Mouse (Mus musculus): ENCODE data around the gene Mtfr1l.

Gene Mtfr1l

DNA sequence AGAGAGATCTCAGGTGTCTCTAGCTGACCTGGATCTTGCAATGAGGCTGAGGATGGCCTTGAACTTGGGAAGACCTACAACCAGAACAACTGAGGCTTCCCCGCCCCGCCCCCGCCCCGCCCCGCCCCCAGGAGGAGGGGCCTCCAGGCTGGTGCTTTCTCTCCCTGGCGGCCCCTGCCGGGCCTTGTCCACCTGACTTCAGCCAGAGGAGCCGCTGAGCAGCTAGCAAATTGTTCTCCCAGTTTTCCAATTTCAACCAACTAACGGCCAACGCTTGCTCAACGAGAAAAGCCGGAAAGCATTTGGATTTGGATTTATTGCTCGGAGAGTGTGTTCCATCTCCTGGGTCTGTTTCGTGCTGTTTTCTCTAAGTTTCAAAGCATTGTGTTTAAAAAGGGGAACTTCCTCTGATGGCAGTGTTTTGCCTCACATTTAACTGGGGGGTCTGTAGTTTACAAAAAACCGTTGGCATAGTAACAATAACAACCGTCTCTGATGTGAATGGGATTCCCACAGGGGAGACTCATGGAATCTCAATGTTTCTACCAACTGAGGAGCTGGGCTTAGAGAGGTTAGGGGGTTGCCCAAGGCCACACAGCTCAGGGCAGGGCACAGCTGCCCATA, 22.6 kb upstream of the Mtfr1l start:
- DNase-seq, result no peak

DNA sequence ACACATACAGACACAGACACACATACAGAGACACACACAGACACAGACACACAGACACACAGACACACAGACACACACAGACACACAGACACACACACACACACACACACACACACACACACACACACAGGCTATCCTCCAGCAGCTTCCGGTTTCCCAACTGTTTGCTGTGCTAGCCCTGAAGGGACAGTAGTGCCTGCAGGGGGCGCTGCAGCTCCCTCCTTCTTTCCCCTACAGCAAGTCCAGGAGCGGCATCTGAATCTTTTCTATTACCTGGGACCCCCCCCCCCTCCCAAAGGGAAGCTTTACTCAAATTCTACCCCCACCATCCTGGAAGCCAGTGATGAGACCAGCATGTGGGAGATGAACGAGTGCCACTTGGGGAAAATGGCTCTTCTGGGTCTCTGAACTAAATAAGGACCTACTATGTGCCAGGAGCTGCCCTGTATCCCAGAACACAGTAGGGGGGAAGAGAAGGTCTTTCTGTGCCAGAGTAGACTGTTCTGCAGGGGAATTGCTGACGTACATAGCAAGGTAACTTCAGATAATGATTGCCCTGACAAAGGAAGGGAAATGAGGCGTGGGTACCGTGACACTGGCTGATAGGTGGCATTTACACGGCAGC, 20.9 kb upstream of the Mtfr1l start:
- no peak for DNase-seq

DNA sequence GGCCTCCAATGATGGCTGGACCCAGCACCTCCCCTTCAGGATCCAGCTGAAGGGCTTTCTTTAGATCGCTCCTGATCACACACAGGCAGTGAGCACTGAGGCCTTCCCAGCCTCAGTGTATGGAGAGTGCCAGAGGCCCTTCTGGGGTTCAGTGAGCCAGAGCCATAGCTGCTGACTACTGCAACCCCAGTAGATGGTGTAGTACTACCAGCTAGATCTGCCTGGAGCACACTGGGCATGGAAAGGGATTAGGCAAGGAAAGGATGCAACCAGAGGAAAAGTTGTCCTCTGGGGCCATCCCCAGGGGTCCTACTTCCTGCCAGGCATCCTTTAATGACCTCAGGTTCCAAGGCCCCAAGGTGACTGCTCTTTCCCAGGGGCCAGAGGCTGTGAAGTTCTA, 18.4 kb upstream of the Mtfr1l start:
- DNase-seq, result no peak

DNA sequence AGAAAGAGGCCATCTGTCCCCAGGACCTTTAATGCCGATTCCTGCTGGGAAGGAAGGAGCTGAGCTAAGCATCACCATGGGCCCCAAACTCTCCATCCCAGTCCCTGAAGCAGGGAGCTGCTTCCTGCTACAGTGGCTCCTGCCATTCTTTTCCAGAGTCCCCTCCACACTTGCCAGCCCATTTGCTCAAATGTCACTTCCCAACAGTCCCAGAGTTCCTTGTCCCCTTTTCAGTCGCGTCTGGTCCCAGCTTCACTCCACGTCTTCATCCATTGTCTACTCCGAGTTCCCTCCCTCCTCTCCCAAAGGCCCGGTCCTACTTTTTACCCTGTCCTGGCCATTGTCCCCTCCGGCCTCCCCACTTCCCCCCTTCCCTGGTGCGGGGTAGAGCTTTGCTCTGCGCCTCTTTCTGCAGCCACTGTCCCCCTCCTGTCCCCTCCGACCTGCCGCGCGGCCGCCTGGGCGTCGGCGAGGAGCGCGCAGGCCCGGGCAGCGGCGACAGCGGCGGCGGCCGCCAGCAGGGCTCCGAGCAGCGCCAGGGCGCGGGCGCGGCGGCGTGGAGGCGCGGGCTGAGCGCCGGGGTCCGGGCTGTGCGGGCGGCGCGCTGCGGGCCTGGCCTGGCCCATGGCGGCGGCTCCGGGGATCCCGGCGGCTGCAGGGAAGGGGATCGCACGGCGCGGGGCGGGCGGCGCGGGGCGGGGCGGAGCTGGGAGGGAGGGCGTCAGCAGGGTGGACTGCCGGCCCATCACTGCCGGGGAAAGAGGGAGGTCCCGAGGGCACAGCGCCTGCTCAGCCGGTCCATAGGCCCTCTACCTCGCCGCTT, 16.5 kb upstream of the Mtfr1l start, which contains the start of gene Selenon:
Selenon (minus strand) TSS at position 673 of the 823 bp plus-strand sequence.
- DNase-seq, result peak; percentile 67

DNA sequence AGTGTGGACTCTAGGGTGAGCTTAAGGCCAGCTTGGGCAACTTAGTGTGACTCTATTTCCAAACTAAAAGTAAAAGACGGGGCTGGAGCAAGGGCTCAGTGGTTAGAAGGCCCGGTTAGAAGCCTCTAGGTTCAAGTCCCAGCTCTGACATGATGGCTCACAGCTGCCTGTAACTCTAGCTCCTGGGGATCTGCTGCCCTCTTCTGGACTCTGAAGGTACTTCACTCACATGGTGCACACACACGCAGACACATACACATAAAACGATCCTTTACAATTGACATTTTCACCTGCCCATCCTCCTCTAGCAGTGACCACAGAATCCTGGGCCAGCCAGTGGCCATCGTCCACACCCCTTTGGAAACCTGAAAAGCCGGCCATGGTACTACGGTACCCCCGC, 14.7 kb upstream of the Mtfr1l start:
- DNase-seq, result no peak

DNA sequence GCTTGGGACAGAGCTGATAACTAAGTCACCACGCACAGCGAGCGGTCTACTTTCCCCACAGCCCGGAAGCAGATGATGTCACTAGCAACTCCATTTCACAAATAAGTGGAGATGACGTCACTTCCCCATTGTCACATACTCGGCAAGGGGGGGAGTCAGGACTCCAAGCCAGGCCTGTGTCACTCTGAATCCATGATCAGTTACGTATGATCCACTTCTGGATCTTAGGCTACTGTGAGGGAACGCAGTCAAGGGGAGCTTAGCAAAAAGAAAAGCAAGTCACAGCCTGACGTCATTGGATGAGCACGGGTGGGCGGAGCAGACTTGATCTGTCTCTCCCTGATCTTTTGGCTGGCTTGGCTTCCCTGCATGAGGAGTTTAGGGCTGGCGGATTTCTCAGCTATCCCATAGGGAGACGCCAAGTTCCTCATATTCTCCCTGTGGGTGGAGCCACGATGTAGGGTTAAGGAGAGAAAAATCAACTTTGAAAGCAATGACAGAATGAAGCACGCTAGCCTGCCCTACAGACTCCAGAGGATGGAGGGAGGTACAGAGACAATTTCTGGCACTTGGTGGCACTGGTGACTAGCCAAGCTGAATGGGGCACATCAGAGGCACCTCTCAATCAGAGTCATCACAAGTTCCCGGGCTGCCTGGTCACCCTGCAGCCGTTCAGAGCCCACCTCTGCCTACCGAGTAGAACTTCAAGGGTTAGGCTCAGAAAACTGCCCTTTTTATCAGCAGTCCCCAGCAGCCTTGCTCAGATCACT, 13.2 kb upstream of the Mtfr1l start:
- no peak for DNase-seq

DNA sequence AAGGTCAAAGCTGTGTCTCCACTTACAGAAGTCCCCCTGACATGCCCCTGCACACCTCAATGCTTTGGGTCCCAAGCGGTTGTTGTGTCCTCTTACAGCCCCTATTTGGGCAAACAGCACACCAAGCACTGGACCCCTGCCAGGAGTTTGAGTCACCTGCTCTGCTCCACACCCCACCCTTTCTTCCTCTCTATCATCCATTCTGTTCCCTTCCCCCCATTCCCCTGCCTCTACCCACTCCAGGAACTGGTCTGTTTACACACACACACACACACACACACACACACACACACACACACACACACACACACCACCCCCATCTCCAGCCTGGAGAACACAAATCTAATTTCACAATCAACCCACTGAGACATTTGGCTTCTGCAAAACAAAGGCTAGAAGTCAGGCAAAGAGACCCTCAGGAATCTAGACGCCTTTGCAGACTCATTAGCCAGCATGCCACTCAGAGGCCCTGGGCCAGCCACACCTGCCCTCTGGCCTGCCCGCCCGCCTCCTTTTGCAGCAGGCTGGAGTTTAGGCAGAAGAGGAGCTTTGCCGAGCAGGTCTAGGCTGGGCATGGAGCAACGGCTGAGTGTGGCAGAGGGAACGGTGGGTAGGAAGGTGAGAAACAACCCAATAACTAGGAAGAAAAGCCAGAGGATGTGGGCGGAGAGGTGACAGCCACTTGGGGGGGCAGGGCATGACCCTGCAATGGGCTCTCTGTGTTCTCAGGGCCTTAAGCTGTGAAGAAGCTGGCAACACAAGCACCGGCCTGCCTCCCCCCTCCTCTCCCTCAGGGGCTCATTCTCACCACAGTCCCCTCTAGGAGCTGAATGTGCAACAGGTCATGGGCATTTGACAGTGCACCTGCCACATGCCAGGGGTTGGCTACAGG, 11.9 kb upstream of the Mtfr1l start:
- no peak for DNase-seq

DNA sequence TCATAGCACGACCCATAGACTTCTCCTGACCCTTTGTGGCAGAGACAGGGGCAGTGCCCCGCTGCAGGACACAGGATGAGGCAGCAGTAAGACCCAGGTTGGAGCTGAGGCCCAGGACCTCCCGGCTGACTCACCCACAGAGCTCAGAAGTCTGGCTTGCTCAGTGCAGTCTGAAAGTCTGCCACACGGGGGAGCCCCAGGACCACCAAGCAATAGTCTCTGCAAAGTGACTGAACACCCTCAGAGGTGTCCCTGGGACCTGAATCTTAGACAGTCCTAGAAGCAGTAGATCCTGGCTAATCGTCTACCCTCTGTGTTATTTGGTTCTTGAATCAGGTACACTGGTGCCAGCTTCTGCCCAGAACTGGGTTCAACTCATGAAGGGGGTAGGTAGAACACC, 8.1 kb upstream of the Mtfr1l start:
- peak; percentile 92 for DNase-seq

DNA sequence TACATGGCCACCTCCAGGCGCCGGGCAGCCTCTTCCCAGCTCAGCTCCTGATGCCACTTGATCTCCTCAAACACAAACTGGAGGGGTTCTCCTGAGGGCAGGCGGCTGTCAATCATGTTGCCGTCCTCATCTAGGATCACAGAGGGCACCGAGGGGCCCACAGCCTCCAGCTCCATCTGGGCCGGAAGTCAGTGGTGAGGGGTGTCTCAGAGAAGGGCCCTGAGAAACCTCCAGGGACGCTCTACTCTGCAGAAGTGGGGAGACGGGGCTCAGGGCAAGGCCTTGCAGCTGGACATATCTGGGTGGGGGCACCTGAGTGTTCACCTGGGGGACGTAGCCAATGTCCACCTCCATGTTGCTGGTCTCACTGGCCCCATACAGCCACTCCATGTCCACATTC, 7.5 kb upstream of the Mtfr1l start:
- DNase-seq, result no peak

DNA sequence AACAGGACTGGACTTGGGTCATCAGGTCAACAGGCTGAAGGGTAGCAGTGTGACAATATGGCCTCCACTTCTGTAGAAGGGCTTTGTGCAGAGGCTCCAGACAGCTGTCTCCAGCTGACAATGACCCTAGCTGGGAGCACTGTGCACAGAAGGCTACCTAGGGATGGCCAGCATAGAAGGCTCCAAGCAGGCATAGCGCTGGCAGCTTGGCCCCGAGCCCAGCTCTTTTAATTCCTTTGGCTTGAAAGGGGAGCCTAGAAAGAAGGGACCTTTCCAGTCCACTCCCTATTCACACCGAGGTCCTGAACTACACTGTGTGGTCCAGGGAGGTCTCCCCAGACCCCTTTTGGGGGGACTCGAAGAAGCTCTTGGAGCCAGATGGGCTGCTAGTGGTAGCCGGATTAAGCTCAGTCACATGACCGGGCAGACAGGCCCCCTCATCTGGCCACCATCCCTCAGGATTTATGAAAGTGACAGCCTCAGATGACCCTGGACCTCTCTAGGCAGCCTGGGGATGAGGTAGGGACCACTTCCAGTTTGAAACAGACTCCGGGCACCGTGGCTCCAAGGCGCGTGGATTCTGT, 3.9 kb upstream of the Mtfr1l start:
- DNase-seq, result no peak

DNA sequence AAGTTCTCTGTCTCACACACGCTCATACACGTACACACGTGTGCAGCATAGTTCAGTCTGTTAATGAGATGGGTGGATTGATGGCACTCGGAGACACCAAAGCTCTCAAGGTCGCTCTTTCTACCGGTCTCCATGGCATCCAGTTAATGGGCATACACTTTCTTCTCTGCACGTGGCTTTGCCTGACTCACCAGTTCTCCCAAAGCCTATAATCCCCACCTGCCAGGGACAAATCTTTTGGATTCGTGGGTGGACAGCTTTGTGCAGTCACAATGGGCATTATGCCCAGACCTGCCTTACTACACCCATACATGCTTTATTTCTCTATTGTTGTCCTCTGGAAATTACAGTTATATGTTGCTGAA, 582 bp upstream of the Mtfr1l start:
- no peak for DNase-seq

DNA sequence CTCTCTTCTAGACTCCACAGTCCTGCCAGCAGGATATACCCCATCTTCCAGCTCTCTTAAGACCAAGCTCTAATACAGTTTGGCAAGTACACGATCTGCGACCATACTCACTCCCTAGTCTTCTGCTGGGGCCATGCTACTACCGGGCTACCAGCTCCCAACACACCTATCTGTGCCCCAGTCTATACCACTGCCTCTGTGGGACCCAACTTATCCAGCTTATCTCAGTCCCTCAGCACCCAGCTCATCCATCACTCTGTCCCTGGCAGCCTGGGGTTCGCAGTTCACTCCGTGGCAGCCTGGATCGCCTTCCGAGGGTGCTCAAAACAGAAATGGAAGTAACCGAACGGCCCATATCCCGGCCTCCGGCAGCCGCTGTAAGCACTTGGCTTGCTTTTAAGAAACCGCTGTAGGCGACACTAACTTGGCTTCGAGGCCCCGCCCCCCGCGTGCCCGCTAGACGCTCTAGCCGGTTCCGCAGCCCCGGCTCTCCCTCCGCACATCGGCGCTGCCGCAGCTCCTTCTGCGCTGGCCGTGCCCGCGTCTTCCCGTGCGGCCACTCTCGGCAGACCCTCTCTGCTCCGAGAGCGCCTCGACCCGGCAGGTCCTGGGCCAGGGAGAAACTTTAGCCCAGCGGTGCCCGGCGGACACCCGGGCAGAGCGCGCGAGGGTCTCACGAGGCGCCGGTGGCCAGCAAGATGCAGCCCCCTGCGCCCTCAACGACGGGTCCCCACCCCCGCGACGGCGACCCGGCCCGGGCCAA, 882 bp downstream of the Mtfr1l start:
- DNase-seq, result peak; percentile 52

DNA sequence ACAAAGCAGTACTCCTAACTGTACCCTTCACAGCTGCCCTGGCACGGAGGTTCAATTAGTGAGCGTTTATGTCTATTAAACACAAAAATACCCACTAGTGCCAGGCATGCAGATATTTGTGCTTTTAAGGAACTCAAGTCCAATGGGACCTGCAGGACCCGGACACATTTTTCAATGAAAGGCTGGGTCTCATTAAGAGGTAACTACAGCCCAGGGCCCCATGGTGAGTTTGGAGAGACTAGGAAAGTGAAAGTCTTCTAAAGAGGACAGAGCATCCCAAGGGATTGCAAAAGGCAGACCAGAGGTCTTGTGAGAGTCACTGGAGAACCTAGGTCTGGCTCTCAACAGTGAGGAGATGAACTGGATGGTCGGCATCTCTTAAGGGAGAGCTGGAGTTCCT, 1.8 kb downstream of the Mtfr1l start:
- no peak for DNase-seq

DNA sequence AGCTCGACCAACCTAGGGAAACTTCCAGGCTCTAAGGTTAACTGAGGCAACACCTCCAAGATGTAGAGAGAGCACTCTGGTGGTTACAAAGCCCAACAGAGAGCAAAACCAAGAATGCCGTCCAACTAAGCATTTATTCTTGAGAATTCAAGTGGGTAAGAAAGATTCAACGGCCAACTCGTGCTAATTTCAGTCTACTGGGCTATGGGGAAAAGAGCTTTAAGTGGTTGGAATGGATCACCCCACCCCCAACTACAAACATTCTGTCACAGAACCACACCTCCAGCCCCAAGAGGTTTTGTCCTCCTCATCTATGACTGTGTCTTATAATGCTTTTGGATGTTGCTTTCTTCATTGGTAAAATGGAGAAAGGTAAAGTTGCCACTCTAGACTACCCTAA, 2.3 kb downstream of the Mtfr1l start:
- no peak for DNase-seq

DNA sequence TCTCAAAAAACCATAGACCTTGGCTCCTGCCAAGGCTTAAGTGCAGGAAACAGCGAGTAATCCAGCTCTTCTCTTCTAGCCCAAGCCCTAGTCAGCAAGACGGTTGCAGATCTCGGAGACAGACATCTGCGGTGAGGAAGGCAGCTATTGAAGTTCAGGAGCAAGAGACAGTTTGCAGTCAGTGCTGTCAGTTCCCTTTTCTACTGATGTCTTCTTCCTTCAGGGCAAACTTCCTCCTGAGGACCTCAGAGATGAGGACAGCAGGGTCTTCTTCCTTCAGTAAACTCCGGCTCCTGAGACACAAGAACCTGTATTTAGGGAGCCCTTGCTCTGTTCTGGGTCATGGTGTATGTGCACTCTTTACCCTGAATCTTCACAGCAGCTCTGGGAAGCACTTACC, 9.0 kb downstream of the Mtfr1l start:
- no peak for DNase-seq

DNA sequence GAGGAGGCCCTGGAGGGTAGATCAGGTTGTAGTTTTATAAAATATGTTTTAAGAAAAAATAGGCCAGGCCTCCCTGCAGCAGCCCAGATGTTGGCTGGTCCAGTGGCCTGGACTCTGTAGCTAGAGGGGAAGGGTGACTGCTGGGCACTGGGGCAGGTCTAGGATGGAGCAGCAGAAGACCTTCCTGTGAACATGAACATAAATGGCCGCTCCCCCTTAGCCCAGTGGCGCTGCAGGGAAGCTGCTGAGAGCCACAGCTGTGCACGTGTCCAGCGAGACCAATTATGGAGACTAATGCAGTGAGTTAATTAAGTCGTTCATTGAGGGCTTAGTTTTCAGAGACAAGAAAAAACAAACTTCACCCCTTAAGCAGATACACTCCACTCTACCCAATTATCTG, 9.4 kb downstream of the Mtfr1l start:
- DNase-seq, result no peak

DNA sequence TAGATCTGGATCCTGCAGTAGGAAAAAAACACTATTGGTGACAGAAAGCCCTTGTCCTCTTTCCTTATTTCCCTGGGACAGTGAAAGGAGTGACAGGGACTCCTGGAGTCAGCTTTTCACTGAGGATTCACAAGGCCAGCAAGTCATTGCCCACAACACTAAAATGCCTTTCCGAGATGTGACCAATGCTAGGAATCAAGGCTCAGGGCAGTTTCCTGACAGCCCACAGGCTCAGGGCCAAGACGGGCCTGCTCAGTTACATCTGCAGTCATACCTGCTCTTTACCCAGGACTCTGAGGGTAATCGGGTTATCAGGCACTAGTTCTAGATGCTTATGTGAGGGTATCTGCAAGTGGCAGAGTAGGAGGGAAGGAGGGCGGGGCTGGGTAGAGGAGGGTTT, 11.7 kb downstream of the Mtfr1l start:
- no peak for DNase-seq

DNA sequence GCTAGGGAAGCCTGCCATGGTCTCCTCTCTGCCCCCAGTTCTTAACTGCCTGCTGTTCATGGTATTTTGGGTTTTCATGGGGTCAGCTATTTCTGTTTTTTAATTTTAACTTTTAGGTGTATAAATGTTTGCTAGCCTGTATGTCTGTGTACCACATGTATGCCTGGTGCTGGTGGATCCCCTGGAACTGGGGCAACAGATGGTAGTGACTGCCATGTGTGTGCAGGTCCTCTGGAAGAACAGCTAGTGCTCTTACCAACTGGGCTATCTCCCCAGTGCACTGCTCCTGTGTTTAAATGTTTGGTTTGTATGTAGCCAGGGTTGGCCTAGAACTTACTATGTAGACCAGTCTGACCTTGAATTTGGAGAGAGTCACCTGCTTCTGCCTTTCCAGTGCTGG, 15.9 kb downstream of the Mtfr1l start:
- DNase-seq, result no peak

DNA sequence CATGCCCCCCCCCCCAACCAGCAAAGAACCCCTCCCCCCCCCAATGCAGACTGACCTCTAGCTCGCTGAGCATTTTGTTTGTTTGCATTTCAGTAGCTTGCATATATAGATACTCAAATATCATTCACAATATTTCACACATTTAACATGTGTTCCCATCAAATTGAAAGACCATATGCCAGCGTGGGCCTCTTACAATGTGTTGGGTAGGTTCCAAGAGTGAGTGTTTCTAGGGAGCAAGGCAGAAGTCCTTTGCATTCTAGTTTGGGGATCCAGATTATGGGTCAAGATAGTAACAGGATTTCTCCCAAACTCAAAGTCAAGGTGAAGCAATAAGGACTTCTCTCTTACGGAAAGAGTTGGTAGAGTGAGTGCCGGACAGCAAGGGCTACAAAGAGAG, 16.6 kb downstream of the Mtfr1l start:
- no peak for DNase-seq

DNA sequence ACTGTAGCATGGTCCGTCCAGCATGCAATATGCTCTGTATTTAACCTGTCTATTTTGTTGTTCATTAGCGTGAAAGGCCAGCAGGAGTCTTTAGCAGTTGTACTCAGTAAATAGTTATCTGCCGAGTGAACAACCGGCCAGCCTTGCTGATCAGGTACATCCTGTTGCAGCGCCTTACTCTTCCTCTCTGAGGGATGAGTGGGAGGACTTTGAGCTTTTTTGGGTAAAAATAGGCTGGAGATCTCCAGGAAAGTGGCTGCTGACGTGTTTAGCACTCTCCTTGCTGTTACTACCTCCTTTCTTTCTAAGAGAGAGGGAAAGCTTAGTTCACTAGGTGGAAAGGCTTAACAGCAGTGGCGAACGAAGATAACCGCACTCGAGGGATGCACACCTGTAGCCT, 17.5 kb downstream of the Mtfr1l start:
- DNase-seq, result no peak

DNA sequence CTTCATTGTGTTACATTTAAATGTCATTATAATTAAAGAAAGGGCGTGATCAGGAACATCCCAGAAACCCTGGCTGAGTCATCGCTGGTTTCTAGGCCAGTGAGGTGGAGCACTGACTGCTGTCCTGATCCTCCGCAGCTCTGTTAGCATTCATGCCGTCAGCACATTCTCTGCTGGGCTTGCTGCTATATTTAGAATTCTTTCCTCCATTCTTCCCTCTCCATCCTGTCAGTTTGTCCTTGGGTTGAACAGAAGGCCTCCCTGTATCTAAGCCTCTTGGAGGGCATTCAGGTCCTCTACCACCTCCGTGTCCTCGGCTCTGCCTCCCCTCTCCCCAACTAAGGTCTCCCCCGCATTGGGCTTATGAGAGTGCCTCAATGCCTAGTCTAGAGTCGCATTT, 18.2 kb downstream of the Mtfr1l start:
- DNase-seq, result no peak
